Mouse (Mus musculus): ENCODE results near the gene Ttll6.
A peak's percentile ranks its signal among the peaks of the same experiment; 100 is the strongest.
"Not testable (repeated sequence)": the region's sequence is repeated elsewhere in the genome, so short reads cannot be mapped to it uniquely, and the experiment has no call there.

The Ttll6 gene

DNA sequence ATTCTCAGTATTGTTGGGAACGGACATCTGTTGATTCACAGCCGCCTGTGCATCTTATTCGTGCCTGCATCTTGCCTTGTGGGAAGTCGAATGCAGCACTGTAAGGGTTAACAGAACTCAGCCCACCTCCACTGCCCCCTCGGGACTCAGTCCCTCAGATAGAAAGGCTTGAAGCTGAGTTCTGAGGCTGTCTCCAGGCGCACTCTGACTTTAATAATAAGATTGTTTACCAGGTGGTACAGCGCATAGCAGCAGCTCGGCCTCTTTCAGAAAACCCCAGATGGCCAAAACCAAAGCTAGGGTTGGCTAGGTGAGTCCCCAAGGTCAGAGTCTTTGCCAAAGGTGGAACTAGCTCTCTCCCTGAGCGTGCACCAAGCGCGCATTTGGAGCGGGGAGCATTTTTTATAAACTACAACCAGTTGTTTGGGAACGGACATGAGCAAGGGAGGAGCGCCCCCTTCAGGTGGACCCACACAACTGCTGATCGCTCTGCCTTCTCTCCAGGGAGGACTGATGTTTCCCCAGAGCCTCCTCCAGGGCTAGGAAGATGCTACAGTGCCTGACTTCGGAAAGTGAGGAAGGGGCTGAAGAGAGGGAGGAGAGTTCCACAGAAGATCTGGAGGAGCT lies at the start of gene Ttll6:
Ttll6 (plus strand) TSS at position 548 of the 627 bp plus-strand sequence.
- DNase-seq: peak; percentile 54 to 56

DNA sequence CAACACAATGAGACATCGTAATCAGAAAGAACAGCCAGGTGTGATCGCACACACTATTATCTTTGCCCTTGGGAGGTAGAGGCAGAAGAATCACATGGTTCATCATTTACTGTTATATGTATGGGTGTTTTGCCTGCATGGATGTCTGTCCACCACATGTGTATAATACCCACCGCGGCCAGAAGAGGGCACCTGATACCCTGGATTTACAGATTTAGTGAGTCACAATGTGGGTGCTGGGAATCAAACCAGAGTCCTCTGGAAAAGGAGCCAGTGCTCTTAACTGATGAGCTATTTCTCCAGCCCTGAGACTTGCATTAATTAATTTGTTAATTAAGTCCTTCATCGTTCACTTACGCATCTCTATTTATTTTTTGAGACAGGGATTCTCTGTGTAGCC lies 45.6 kb upstream of the Ttll6 start:
- DNase-seq: peak; percentile 8 to 13

DNA sequence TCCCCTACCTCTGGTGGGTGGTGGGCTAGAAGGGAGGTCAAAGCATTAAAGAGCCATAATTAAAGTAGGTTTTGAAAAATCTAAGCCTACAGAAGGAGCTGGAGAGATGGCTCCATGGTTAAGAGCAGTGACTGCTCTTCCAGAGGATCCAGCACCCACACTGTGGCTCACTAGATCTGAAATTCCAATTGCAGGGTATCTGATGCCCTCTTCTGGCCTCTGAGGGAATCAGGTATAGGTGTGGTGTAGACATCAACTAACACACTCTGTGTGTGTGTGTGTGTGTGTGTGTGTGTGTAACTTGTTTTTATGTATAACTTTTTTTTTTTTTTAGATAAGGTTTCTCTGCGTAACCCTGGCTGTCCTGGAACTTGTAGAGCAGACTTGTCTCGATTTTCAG lies 42.5 kb upstream of the Ttll6 start:
- DNase-seq: peak; percentile 12 to 24

DNA sequence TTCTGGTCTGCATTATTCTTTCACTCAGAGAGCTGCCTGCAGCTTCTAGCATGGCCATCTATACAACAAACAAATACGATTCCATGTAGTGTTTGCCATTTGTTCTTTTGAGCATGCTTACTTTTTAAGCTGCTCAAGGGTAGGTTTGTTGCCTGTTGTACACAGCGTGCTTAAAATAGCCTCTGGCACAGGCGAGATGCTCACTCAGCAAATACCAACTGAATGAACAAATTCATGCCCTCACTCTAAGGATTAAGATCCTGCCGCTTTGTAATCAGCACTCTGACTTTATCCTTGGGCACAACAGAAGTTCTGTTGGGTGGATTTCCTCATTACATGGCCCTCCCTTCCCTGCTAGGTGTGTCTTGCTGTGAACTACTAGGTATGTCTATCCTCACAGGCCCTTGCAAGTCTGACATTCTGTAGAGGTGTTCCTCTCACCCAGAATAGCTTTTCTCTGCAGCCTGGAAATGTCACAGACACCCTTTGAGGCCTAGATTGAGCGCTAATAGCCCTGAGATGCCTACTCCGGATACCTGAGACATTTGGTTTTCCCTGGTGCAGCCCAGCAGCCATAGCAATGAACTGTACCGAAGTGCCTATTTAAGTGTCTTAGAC lies 40.8 kb upstream of the Ttll6 start:
- DNase-seq: no peak

DNA sequence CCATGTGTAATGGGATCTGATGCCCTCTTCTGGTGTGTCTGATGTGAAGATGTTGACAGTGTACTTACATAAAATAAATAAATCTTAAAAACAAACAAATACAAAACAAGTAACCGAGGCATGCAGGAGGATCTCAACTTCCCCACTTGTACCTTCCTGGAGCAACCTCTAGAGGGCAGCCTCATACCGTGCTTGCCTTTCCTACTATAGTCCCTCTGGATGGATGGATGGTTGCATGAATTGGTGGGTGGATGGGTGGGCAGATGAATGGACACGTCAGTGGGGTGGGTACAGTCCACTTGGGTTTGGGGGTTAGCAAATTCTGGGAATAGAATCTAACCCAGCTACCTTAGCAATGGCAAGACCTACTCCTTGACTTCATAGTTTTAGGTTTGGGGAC lies 40.2 kb upstream of the Ttll6 start:
- peak; percentile 56 to 57 for DNase-seq

GRCm38 (mm10) chr11:96108376-96108775 lies 25.2 kb upstream of the Ttll6 start:
- no peak for DNase-seq

- DNase-seq: not testable (repeated sequence)
These were observed 22.6 kb upstream of the Ttll6 start for GRCm38 (mm10) chr11:96110950-96111349.

GRCm38 (mm10) chr11:96111751-96112150 lies 21.8 kb upstream of the Ttll6 start, which contains the start of gene Calcoco2:
Gene Calcoco2, minus strand, starts transcription at chr11:96111964.
- DNase-seq: no peak

DNA sequence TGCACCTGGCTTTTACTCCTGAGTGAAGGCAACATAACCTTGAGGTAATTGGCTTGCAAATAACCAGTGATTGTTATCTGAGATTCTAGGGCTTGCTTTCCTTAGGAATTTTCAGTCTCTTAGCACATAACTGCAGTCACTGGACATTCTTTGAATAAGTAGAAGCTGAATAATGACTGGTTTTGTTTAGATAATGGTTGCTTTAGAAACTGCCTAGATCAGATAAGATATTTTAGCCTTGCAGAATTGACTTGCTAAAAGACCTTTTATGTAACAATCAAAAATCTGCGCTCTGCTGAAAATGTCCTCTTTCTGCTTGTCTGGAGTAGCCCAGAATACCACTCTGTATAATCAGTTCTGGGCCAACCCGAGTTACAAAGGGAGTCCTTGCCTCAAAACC lies 19.5 kb upstream of the Ttll6 start:
- no peak for DNase-seq

DNA sequence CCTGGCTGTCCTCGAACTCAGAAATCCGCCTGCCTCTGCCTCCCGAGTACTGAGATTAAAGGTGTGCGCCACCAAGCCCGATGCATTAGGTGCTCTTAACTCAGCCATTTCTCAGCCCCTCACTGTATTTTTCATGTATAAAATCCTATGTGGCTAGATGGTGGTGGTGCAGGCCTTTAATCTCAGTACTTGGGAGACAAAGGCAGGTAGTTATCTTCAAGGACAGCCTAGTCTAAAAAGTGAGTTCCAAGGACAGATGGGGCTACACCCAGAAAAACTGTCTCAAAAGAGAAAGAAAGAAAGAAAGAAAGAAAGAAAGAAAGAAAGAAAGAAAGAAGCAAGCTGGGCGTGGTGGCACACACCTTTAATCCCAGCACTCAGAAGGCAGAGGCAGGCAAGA lies 18.2 kb upstream of the Ttll6 start:
- no peak for DNase-seq

- no peak for DNase-seq
These were observed 17.5 kb upstream of the Ttll6 start for GRCm38 (mm10) chr11:96116116-96116515.

- not testable (repeated sequence) for DNase-seq
These were observed 16.7 kb upstream of the Ttll6 start for GRCm38 (mm10) chr11:96116925-96117324.

GRCm38 (mm10) chr11:96119401-96119800 lies 14.2 kb upstream of the Ttll6 start:
- no peak for DNase-seq

GRCm38 (mm10) chr11:96122806-96123205 lies 10.8 kb upstream of the Ttll6 start:
- DNase-seq: not testable (repeated sequence)

- peak; percentile 35 to 36 for DNase-seq
These were observed 9.3 kb upstream of the Ttll6 start for GRCm38 (mm10) chr11:96124052-96124914.

DNA sequence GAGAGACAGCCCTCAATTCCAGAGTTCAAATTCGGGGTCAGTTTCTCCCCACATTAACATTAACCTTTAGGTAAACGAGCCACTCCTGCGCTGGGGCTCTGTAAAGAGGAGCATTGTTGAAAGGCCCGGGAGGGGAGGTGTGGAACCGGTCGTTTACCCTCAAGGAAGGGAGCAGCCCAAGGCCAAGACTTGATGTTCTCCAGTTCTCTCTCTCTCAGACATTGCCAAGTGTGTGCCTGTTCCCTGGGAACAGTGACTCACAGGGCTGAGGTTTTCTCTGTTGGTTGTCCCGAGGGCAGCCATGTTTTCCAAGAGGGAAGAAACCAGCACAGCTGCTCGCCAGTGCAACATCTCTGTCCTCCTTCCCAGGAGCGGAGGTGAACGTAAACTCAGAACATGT lies 3.0 kb upstream of the Ttll6 start:
- DNase-seq: no peak

GRCm38 (mm10) chr11:96135847-96136246 lies 2.3 kb downstream of the Ttll6 start:
- no peak for DNase-seq

GRCm38 (mm10) chr11:96140726-96141175 lies 7.2 kb downstream of the Ttll6 start:
- DNase-seq: no peak

GRCm38 (mm10) chr11:96143766-96144165 lies 10.2 kb downstream of the Ttll6 start:
- no peak for DNase-seq

- peak; percentile 28 to 44 for DNase-seq
These were observed 12.2 kb downstream of the Ttll6 start for GRCm38 (mm10) chr11:96145622-96146270.

- DNase-seq: no peak
These were observed 13.9 kb downstream of the Ttll6 start for GRCm38 (mm10) chr11:96147471-96147870.

- DNase-seq: no peak
These were observed 31.2 kb downstream of the Ttll6 start for GRCm38 (mm10) chr11:96164769-96165168.

DNA sequence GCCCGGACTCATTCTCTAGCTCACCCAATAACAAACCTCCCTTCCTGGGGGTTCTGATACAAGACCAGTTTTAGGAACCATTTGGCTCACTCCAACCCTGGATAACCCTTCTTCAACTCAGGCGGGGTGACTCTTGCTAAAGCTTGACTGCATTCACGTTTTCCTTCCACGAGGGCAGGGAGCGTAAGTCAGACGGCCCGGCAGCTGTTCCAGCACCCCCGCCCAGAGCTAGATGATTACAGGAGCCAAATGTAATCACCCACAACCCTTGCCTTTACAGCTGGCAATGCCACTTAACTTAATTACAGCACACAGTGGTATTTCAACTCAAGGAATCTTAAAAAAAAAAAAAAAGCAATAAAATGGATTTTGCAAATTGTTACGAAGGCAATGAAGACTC lies 34.5 kb downstream of the Ttll6 start:
- DNase-seq: no peak

Measured in B cell, adult 2 months (primary cell).